Mouse (Mus musculus) layer of hippocampus, adult 11-12 months (tissue): Measurements from ENCODE around the gene Fam136a.

ENCODE experiments used
- DNase-seq: peaks from one replicate; pipeline ENCODE4 v3.0.0; 2022; ENCODE audit warnings: low spot score

The Fam136a gene

DNA sequence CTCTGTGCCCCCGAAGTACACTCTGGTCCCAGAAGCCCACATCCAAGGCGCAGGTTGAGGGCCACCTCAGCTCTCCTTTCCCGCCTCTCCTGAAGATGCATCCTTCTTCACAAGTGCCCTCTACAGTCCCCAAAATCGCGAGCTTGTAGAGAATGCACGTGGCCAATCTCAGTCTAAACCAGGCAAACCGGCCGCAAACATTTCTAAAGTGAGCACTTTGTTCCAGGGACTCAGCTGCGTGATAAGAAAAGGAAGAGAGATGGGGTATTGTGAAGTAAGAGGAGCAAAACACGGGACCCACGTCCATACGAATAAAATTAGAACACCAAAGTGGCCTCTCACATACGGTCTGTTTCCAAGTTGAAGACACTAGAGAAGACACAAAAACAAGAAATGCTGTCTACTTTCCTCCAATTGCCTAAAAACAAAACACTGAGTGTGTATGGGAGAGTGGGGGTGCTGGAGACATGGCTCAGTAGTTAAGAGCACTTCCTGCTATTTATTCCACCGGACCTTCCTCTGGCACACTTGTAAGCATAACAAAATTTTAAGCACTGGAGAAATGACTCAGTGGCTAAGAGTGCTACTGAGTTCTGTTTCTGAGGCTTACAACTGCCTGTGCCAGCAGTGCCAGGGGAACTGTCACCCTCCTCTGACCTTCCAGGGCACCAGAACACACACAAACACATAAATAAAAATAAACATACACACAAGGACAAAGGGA is 32.0 kb downstream of the Fam136a start:
- no peak for DNase-seq

DNA sequence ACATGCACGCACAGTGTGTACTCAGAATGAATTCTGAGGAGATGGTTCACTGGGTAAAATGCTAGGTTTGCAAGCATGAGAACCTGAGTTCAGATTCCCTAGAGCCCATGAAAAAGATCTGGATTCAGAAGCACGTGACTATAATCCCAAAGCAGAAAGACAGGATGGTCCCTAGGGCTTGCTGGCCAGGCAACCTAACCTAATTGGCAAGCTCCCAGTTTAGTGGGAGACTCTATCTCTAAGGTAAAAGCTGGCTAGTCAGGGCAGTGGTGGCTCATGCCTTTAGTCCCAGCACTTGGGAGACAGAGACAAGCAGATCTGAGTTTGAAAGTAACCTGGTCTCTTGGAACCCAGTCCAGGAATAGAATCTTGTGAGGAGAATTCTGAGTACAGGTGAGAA is 33.5 kb downstream of the Fam136a start:
- DNase-seq = no peak

DNA sequence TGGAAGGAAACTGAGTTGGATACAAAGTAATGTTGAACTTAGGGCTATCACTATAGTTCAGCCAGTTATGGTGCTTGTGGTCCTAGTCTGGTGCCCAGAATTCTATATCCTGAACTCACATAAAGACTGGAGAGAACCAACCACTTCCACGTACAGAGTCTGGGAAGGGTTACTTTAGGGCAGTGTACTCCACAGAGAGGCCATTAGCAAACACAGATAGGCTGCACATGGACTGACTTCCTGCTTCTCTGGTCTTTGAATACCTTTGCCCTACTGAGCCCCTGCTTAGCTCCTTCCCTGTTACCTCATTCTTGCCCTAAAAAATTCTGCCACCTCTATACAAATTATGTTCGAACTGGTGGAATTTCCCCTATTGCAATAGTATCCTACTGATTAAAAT is 34.5 kb downstream of the Fam136a start:
- DNase-seq = no peak

DNA sequence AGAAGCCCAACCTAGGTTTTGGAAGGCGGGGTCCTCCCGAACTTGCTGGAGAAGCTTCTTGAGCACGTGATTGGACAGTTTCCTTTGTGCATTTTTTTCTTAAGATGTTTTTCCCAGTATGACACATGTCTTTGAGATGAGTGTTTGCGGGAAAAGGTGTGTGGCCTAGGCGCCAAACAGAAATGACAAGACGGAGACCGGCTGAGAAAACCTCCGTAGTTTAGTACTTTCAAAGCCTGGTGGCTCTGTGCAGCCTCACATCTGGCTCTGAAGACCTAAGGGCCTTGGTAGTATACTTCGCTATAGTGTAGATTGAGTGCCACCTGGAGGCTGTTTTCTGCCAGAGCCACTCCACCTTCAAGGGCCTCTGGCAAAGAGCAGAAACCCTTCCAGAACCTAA is 35.5 kb downstream of the Fam136a start:
- DNase-seq = peak; percentile 71

DNA sequence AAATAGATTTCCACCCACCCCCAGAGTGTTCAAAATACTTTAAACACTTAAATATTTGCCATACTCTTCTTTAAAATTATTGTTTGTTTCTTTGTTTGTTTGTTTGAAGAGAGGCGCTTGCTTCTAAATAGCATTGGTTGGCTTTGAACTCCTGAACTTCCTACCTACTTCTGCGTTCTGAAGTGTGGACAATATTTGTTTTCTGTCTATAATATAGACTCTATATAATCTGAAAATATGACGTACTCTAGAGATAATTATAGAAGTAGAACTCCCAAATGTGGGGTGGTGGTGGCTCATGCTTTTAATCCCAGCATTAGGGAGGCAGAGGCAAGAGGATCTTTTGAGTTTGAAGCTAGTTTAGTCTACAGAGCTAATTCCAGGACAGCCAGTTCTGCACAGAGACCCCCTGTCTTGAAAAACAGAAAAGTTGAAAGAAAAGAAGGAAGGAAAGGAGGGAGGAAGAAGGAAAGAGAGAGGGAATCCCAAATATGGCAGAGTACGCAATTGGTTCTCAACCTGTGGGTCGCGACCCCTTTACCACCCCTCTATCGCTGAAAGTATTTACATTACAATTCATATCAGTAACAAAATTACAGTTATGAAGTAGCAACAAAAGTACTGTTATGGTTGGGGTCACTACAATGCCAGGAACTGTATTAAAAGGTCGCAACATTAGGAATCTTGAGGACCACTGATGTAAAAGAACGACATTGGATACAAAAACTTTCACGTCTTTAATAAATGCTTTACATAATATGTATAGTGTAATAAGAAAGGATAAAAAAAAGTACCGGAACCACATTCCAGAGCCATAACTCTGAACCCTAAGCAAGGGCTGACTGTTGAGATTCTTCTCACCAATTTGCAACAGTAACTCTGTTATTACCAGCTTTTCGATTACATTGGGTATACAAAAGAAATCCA is 37.5 kb downstream of the Fam136a start:
- DNase-seq = no peak

DNA sequence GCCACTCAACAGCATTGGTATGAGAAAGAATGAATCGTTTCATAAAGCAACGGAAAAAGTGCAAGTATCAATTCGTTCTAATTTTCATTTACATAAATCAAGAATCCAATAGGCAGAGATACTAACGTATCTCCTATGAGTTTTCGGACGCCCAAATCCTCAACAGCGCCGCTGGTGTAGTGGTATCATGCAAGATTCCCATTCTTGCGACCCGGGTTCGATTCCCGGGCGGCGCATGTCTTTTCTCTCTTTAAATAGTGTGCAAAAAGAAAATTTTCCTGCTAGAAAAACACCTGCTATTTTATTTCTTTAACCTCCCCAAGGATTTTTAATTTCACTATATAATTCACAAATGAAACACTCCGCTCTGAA is 38.3 kb downstream of the Fam136a start:
- peak; percentile 95 for DNase-seq

DNA sequence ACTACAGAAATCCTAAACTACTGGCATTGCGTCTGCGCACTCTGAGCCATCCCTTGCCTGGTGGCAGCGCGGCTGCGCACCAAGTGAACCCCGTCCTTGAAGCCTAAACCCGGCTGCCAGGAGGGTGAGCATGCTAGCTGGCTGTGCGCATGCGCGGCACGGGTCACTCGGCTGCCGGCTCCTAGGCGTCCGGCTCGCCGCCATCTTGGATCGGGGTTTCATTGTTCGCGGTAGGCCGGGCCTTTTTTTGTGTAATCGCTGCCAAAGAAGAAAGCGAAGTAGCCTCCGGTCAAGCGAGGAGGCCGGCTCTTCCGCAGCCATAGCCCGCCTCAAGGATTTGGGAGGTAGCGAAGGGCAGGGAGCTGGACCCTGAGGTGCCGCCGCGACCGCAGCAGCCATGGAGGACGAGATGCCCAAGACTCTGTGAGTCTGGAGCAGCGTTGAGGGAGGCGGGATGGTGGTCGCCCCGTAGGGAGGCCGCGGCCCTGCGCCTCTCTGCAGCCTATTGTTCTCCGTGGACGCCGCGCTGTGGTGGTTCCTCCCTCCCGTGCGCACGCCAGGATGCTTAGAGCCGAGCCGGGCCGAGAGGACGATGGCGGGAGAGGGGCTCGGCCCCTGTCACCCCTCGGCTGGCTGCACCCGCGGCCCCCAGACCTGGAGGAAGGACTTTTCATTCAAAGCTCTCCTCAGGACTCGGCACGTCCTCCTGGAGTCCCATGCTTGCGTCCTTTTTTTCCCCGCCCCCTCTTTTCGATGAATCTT is 38.8 kb downstream of the Fam136a start, which contains the start of gene Tia1:
Tia1 (plus strand) TSS at position 120 of the 762 bp plus-strand sequence.
- DNase-seq = peak; percentile 96

DNA sequence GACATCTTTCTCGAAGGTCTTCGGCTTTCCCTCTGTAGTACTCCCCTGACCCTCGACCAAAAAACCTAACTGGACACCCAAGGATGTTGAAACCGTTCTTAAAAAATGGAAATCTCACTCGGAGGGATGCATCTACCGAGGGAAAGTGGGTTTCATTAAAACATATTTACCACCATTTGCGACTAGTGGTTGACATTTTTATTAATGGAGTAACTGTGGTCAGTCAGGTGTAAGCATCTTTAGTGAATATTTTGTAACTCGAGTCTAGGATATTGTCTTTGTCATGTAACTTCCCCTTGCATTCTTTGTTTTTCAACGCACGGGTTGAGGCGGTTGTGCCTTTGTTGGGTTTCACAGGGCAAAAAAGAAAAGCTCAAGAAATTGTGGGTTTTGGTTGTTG is 39.5 kb downstream of the Fam136a start:
- no peak for DNase-seq

DNA sequence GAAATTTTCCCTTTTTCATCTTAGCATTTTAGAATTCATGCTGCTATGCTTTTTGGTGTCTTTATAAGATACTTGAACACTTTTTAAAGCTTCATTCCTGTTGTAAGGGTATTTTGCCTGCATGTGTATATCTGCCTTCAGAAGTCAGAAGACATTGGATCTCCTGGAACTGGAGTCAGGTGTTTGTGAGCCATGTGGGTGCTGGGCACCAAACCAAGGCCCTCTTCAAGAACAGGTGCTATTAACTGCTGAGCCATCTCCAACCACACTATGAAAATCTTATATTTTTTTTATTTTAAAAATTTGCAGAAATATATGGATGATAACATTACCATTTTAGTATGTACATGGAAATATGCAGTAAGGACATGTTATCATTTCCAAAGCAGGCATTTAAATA is 40.9 kb downstream of the Fam136a start:
- no peak for DNase-seq

DNA sequence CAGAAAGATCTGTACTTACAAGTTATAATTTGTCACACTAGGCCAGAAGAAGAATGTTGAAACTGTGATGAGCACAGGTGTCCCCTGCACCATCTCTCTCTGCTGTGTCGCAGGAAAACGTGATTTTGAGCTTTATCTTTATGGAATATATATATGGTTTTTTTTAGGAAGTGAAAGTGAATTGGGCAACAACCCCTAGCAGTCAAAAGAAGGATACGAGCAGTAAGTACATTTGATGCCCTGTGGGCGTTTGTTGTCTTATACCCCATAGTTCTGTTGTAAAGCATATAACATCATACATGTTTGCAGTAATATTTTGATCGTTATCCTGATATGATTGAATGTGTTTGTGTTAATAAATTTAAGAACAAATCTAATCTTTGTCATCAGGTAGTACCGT is 53.3 kb downstream of the Fam136a start:
- no peak for DNase-seq

DNA sequence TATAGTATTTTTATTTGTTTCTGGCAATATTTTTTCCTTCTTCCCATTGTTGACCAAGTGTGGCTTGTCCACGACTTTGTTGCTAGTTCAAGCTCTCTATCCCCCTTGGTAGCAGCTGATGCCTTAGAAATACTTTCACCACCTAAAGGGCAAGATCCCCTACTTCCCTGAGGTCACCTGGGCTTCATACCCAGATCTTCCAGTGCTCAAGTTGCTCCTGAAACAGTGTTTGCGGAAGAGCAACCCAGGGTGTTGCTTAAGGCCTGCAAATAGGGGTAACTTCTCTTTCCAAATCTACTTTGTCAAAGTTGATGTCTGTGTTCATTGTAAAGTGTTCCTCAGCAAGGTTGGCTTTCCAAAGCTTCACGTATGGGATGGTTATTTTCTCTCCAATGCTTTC is 53.8 kb downstream of the Fam136a start:
- no peak for DNase-seq
